Mouse (Mus musculus): ENCODE results near the gene Tppp.
A peak's percentile ranks its signal among the peaks of the same experiment; 100 is the strongest.
"Not testable (repeated sequence)": the region's sequence is repeated elsewhere in the genome, so short reads cannot be mapped to it uniquely, and the experiment has no call there.

Tppp gene

DNA sequence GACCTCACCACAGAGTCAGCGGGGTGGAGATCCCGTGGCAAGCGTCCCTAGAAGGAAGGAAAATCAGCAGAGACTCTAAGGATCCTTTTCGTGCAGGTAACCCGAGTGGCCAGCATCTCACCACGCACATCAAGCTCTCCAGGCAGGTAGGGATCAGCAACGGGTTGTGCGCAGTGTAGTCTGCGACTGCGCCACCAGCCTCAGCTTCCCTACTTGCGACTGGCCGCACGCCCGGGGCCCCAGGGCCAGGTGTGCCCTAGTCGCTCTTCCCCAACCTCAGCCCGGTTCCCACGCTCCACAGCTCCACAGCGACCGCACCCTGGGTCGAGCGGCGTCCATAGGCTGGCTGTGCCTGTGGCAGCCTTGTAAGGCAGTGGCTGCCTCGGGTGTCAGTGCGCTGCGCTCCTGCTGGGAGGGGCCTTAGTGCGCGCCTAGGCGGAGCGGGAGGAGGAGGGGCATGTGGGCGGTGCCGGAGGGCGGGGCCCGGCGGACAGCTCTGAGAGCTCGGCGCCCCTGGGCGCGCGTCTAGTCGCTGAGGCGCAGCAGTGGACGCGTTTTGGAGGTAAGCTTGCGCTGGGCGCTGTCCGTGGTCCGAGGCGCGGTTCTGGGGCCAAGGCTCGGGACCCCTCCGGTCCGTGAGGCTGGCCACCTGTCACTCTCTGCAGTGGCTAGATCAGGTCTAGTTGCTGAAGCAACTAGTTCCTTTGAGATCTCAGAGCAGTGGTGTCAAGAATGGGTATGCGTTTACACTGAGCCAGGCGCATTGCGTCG lies at the start of gene Tppp:
Tppp (plus strand) TSS at position 460 of the 771 bp plus-strand sequence.
- peak; percentile 95 to 97 for DNase-seq (ENCODE audit: low spot score in 2 of 2)

DNA sequence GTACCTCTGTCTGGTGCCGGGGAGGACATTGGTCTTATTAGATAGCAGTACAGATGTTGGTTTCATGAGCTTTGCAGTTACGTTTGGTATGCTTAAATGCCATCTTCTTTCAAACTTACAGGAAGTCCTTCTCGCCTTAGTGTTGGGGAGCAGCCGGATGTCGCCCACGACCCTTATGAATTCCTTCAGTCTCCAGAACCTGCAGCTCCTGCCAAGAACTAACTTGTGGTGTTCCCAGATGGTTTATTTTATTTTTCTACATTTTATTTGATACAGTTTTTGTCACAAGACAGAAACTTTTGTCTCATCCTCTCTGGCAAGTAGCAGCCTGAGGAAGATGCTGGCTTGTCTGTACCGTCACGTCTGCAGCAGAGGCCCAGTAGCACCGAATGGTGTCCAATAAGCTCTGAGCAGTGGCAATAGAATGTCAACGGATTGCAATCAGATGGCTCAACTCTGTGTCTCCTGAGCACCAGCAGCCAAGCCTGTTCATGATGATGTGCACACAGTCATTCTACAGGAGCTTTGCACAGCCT lies 49.0 kb upstream of the Tppp start:
- no peak for DNase-seq (ENCODE audit: low spot score in 2 of 2)

DNA sequence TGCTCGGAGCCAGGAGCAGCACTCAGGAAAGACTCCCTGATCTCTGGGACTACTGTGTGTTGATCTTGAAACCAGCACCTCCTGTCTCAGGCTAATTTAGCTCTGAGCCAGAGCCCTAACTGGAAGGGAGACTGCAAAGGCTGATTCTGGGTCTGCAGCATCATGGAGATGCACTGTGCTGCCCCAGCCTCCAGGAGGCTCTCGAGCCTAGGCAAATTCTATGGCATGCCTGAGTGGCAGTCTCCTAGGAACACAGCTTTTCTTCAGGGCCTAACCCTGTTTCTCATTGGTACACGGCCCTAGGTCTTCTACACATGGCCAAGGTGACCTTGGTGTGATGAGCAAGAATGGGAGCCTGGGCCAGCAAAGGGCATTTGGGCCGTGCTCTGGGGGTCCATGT lies 48.0 kb upstream of the Tppp start:
- no peak for DNase-seq (ENCODE audit: low spot score in 2 of 2)

DNA sequence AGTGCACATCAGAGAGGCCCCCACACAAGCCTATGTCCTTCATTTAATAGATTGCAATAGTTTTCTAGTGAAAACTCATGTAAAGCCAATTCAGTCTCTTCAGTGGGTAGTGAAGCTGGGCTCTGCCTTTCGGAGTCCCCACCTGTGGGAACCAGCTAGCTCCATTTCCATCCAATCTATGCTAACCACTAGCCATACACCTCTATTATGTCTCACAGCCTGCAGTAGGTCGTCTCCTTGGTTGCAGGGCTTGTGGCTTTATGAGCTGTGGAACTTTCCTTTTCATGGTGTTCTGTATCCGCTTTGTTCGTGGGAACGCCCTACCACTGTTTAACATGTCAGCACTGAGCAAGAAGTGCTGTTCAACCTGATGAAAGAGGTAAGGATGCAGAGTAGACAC lies 45.7 kb upstream of the Tppp start, which contains the start of gene Zdhhc11:
Zdhhc11 (plus strand) TSS at position 301 of the 400 bp plus-strand sequence.
- no peak for DNase-seq (ENCODE audit: low spot score in 2 of 2)

DNA sequence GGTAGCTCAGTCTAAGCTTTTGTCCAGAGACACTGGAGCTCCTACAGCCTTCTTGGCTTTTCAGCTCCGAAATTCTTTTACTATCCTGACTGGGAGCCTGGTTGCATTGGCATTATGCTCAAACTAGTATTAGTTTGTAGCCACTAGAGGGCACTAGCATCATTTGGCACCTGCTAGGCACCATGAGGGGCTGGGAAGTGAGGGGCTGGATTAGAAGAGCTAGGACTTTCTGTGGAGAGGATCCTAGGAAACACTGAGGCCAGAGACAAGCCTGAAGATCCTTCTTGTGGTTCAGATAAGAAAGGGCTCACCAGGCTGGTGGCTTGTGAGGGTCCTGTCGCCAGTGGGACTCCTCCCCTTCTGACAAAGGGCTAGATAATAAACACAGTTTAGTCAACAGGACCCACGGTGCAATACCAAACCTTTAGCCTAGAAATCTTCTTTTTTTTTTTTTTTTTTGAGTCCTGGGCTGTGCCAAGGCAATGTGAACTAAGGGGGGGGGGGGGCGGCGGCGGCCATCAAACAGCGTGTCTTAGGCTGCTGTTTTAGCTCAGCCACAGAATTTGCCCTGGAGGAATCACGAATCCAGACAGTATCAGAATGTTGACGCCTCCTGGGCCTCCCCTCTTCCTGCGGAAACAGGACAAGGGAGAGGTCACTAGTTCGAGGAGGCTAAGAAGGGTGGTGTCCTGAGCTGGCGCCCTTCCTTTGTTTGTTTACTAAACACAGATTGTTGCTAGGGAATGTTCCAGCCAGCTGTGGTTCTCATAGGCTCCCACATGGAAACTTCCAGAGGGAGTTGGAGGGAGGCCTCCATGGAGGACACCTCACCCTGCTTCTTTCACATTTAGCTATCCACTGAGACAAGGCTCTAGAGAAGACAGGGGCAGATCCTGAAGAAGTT lies 38.4 kb upstream of the Tppp start:
- DNase-seq (ENCODE audit: low spot score in 2 of 2): peak; percentile 67 to 83

DNA sequence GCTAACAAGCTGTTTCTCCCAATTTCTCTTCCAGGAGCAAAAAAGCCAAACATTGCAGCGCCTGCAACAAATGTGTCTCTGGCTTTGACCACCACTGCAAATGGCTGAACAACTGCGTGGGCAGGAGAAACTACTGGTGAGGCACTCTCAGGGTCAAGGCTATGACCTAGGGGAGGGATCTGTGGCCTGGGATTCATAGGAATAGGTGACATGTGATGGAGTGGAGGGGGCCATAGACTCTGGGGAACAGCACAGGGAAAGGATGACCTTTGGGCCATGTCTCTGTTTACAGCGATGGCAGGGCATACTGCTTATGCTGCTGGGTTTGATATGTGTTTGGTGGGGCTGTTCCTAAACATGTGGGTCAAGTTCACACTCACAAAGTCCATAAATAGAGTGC lies 34.7 kb upstream of the Tppp start:
- no peak for DNase-seq (ENCODE audit: low spot score in 2 of 2)

DNA sequence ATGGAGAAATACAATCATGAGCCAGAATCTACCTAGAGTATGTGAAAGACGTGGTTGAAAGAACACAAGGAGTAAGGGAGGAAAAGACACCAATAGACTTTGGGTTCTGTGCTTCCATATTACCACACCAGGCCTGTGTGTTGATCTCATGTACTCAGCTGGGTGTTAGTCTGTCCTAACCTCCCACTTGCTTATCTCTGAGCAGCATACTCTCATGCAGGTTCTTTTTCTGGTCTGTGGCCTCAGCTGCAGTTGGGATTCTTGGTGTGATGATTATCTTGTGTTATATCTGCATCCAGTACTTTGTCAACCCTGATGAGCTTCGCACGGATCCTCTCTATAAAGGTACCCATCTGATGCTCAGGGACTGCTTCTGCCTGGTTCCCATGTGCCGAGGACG lies 32.3 kb upstream of the Tppp start:
- no peak for DNase-seq (ENCODE audit: low spot score in 2 of 2)

DNA sequence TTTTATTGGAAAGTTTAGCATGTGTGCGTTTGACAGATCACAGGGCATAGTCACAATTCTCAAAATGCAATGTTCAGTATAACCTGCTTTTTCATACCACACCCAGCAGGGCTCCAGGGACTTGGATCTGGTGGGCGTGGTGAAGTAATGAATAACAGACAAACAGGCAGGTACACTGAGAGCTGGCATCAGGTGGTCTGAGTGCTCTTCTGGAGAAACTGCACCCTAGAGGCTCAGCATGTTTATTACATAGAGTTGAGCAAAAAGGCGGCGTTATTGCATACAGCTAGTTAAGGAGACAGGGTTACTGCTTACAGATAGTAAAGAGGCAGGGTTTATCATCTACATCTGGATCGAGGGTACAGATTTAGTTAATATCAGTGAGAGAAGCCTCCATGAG lies 18.9 kb upstream of the Tppp start:
- DNase-seq (ENCODE audit: low spot score in 2 of 2): no peak

DNA sequence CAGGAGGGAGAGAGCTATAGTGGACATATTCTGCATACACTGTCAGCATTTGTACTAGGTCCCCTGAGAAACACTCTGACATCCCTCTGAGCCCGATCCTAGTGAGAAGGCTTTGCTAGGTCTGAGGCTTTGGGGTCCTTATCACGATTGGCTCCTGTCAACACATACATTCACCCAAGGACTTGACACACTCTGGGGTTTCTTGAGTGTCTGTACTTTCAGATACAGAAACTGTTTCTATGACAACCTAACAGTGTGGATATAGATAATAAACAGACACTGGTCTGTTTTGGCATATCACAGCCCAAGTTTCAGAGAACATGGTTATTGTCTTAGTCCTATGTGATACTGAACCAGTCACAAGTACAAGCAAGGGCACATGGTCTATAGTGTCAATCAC lies 18.4 kb upstream of the Tppp start:
- DNase-seq (ENCODE audit: low spot score in 2 of 2): no peak

DNA sequence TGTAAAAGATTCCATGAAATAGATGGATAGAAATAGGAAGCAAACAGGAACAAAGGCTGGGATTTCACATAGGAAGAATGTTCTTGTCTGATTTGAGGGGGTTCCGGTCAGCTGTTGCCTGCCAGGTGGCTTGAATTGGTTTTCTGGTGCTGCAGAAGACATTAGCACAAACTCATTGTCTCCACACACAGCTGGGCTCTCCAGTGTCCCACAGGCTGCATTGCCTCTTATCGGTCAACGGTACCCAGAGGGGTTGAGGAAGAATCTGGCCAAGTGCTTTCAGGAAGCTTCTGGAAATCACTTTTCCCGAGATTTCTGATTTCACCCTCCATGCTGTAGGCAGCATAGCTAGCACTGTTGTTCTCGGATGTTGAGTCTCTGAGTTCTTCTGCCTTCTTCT lies 17.9 kb upstream of the Tppp start:
- DNase-seq (ENCODE audit: low spot score in 2 of 2): no peak

DNA sequence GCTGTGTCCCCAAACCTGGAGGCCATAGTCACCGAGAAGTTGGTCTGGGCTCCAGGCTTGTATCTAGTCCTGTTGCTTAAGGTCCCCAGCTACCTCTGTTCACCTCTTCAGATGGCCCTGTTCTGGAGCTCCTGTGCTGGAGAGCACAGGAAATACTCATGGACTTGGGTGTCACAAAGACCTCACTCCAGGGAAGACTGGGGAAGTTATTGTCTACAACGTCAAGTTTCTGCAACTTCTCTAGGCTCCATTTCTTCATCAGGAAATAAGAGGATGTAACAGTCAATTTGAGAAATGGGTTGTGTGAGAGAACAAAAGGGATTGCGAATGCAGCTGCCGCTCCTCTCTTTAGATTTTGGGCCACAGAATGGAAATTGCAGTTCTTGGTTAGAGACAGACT lies 12.8 kb upstream of the Tppp start:
- DNase-seq (ENCODE audit: low spot score in 2 of 2): no peak

DNA sequence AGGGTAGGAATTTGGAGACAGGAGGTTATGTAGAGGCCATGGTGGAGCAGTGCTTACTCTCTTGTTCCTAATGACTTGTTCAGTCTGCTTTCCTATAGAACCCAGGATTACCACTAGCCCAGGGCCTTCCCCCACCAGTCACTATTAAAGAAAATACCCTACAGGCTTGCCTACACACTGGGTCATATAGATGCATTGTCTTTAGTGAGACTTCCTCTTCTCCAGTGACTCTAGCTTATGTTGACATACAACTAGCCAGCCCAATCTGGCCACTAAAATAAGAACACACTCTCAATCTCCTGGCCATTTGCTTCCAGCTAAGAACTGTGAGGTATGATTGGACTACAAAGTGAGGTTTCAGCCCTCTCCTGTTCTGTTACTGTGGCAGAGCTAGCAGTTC lies 8.7 kb upstream of the Tppp start:
- DNase-seq (ENCODE audit: low spot score in 2 of 2): no peak

DNA sequence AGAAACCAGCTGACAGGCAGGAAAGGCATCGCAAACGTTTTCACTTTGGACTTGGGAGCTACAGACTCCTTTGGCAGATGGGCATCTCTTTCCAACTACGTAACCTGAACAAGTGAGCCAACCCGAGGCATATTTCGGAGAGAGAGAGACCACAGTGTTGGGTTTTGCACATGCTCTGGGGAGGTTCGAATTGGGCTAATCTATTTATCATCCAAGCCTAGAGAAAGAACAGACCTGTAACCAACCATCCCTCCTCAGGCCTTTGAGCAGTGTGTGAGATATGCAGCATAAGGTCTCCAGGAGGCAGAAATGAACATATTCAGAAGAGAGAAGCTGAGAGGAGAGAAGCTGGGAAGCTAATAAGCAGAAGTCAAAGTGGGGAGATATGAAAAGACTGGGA lies 8.2 kb upstream of the Tppp start:
- no peak for DNase-seq (ENCODE audit: low spot score in 2 of 2)

DNA sequence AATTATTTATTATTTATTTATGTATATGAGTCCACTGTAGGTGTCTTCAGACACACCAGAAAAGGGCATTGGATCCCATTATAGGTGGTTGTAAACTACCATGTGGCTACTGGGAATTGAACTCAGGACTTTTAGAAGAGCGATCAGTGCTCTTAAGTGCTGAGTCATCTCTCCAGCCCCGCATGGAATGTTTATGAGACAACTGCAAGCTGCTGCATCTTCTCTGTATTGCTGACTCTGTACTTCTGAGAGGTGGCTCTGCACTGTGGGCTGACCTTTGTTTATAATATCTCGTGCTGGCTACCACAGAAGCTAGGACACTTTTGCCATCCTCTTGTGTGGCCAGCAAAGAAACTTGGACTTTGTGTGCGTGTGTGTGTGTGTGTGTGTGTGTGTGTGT lies 7.7 kb upstream of the Tppp start:
- no peak for DNase-seq (ENCODE audit: low spot score in 2 of 2)

DNA sequence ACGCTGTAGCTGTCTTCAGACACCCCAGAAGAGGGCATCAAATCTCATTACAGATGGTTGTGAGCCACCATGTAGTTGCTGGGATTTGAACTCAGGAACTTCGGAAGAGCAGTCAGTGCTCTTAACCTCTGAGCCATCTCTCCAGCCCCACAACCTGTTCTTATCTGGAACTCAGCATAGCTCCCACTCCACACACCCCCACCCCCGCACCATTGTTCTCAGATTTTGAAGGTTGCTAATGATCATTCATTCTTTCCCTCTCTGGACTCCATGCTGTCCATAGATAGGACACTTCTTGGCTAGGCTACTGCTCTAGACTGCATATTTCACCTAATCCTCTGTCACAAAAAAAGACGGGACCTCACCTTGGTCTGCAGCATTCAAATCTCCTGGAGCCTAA lies 2.3 kb upstream of the Tppp start:
- DNase-seq (ENCODE audit: low spot score in 2 of 2): not testable (repeated sequence)

DNA sequence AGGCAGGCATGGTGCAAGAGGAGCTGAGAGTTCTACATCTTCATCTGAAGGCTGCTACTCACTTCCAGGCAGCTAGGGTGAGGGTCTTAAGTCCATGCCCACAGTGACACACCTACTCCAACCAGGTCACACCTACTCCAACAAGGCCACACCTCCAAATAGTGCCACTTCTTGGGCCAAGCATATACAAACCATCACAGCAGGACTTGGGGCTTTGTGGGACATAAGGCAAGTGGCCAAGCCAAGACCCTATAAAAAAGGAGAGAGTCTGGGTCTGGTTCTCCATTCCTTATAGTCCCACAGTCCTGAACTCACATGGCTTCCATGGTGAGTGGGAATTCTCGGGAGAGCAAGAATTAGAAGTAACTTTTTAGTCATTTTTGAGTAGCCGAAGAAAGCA lies 991 bp upstream of the Tppp start:
- DNase-seq (ENCODE audit: low spot score in 2 of 2): not testable (repeated sequence)

DNA sequence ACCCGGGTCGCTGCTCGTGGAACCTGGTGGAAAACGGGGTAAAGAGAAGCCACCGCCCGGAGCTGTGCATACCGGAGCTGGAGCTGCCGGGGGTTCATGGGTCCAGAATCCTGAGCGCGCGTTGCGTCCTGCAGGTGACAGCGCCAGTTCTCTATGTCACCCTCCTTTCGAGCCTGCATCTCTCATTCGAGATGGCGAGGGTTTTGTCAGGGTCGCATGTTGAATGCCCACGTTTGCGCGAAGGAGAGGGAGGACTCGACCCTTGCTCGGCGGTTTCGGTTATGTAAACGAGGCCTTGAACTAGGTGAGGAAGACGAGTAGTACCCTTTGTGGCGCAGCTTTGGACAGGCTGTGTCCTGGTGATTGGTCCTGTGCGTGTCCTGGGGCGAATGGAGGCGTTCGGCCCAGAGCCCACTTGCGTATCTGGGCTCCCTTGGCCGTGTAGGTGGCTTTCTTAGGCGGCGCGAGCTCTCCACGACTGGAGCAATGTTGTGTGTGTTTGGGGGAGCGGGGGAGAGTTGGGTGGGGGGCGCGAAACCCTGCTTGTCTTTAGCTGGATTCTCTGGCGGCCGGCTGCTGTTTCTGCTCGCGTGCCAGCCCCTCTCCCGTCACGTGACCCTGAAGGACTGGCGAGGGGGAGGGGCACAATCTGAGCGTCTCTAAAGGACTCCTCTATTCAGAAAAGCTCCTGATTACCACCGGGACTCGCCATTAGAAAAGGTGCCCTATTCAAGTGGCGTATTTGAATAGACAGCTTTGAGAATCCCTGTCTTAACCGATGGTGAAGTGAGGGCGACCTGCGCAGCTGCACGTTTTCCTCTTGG lies 796 bp downstream of the Tppp start:
- peak; percentile 59 to 78 for DNase-seq (ENCODE audit: low spot score in 2 of 2)

DNA sequence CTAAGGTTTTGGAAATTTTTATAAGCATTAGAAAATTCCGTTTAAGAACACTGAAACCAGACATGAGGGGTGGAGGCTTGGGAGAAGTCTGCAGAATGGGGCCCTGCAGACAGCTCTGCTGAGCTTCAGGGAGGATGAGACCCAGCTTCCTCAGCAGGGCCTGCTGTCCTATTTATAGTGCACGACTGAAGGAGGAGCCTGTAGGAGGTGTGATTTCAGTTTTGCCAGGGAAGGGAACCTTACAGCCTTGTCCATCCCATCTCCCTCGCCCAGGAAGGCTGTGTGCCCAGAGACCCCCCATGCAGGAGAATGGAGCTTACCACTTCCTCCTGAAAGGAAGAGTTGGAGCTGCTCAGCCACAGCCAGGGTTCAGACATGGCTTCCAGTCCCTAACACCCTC lies 1.5 kb downstream of the Tppp start:
- DNase-seq (ENCODE audit: low spot score in 2 of 2): no peak

DNA sequence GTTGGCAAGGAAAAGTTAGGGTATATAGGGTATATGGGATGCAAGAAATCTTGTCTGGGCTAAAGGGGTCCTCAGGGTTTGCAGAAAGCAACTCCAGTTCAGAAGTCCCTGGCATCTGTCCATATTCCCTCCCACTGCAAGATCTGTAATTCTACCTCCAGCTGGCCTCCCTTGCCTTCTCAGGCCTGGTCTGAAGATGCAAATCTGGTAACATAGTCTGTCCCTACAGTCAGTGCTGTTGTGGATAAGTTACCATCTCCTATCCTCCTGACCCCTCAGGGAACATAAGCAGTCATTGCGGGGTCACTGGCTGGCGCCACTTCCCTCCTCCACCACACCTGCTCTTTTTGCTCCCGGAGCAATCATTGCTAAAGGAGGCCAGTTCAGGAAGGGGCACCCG lies 6.7 kb downstream of the Tppp start:
- no peak for DNase-seq (ENCODE audit: low spot score in 2 of 2)

DNA sequence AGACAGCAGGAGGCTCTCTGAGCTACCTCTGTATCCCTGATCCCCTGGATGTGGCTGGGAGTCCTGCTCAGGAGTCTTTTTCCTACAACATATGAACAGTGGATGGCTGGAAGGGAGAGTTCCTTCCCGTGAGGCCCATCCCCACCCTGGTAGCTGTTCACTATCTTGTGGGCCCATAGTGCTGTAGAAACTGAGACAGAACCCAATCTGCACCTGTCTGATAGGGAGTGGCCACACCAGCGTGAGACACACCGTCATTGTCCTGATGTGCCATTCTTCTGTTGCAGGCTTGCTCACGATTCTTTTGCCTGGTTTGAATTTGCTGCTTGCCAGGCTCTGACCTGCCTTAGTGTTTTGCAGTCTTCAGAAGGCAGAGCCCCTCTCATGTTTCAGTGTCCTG lies 8.2 kb downstream of the Tppp start:
- no peak for DNase-seq (ENCODE audit: low spot score in 2 of 2)

DNA sequence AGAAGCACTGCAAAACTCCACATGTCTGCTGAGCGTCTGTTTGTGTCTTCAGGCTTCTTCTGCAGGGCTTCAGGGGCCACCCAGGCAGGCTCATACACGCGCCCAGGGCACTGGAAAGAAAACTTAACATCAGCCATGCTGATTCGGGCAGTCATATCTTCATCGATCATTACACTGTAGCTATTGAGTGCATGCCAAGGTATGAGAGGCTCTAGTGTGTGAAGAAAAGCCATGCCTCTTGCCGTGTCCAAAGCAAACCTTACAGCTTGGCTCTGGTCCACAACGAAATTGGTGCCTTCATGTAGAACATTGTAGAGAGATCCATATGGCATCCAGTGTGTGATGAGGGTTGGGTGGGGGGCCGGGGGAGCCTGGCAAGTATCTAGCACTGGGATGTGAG lies 9.8 kb downstream of the Tppp start:
- DNase-seq (ENCODE audit: low spot score in 2 of 2): not testable (repeated sequence)
